Mouse (Mus musculus): ENCODE measurements around the gene Naa30. TPM values are rescaled to one million over a fixed set of nuclear protein-coding genes. Genes with fewer than 3 reads are reported as not detected.
A peak's percentile ranks its signal among the peaks of the same experiment; 100 is the strongest.
"Not testable (repeated sequence)": the region's sequence is repeated elsewhere in the genome, so short reads cannot be mapped to it uniquely, and the experiment has no call there.

The Naa30 gene
- polyA plus RNA-seq, 1 experiment, result not detected

GRCm38 (mm10) chr14:49158143-49158925, 13.7 kb upstream of the Naa30 start:
- H3K27ac ChIP-seq (ENCODE audit: insufficient read depth, low read depth, low read length), result no peak overlapping the region
- no peak overlapping the region for H3K4me3 ChIP-seq (ENCODE audit: insufficient read depth, low read depth, low read length)
- 65% methylated on average over 16 of the region's 16 CpGs for WGBS
- TF ChIP-seq CTCF (IDR thresholded peaks at IDR 0.05; ENCODE audit: insufficient read depth, low read depth, low read length) (no peak), POLR2A (IDR thresholded peaks at IDR 0.05; ENCODE audit: insufficient read depth, low read depth, low read length) (no peak)
- no peaks in the 10 kb centered on the region for H3K4me1 ChIP-seq (ENCODE audit: control insufficient read depth, insufficient read depth, low read length)

GRCm38 (mm10) chr14:49171286-49171685, 740 bp upstream of the Naa30 start:
- Histone ChIP-seq H3K4me3 (ENCODE audit: insufficient read depth, low read depth, low read length) (peak overlapping the region; percentile 66), H3K27ac (ENCODE audit: insufficient read depth, low read depth, low read length) (no peak overlapping the region), H3K4me1 (ENCODE audit: control insufficient read depth, insufficient read depth, low read length) (peaks cover 5% of the 10 kb centered on the region)
- TF ChIP-seq POLR2A (IDR thresholded peaks at IDR 0.05; ENCODE audit: insufficient read depth, low read depth, low read length) (no peak), CTCF (IDR thresholded peaks at IDR 0.05; ENCODE audit: insufficient read depth, low read depth, low read length) (no peak)
- WGBS, result 29% methylated on average over 8 of the region's 8 CpGs

GRCm38 (mm10) chr14:49172582-49172988, 559 bp downstream of the Naa30 start:
- under 1% methylated on average over 46 of the region's 46 CpGs for WGBS
- H3K4me1 ChIP-seq (ENCODE audit: control insufficient read depth, insufficient read depth, low read length), result peaks cover 5% of the 10 kb centered on the region
- peak overlapping the region; percentile 66 for H3K4me3 ChIP-seq (ENCODE audit: insufficient read depth, low read depth, low read length)
- peak overlapping the region; percentile 27; the same call in 1 of the 2 replicates for H3K27ac ChIP-seq (ENCODE audit: insufficient read depth, low read depth, low read length)
- TF ChIP-seq CTCF (IDR thresholded peaks at IDR 0.05; ENCODE audit: insufficient read depth, low read depth, low read length) (no peak), POLR2A (IDR thresholded peaks at IDR 0.05; ENCODE audit: insufficient read depth, low read depth, low read length) (no peak)

DNA sequence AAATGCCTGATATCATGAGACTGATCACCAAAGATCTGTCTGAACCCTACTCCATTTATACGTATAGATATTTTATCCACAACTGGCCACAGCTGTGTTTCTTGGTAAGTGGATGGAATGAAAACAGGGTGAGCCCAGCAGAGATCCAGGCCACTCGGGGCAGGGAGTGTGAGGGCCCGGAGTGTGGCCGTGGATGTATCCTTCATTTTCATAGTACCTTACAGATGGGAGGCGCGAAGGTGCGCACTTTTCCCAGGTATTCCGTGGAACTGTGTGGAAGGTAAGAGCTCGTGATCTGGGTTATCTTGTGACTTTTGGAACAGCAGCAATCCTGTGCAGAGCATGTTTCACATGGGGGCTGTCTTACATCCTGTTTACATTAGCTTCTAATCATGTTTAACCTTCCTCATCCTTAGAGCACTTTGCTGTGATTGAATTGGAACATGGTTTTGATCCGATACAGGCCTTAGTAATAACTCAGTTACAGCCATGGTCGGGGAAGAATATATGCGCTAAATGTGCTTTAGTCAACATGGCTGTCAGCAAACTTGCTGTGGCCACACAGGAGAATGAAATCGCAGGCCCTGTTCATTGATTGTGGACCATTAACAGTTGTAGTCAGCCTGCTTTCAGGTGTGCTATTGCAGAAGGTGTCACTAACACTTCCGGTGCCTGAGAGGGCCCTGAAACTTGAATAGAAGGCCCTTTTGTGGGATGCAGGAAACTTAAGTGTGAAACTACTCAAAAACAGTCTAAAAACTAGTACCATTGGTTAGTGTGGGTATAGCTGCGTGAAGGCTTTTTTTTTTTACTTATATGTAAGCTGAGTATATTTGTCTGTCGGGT, 1.5 kb downstream of the Naa30 start:
- WGBS, result 32% methylated on average over 16 of the region's 16 CpGs
- Histone ChIP-seq H3K4me3 (ENCODE audit: insufficient read depth, low read depth, low read length) (peak overlapping the region; percentile 66), H3K4me1 (ENCODE audit: control insufficient read depth, insufficient read depth, low read length) (peaks cover 5% of the 10 kb centered on the region), H3K27ac (ENCODE audit: insufficient read depth, low read depth, low read length) (no peak overlapping the region)
- no peak for TF ChIP-seq POLR2A (IDR thresholded peaks at IDR 0.05; ENCODE audit: insufficient read depth, low read depth, low read length)
- TF ChIP-seq CTCF (IDR thresholded peaks at IDR 0.05; ENCODE audit: insufficient read depth, low read depth, low read length), result no peak

DNA sequence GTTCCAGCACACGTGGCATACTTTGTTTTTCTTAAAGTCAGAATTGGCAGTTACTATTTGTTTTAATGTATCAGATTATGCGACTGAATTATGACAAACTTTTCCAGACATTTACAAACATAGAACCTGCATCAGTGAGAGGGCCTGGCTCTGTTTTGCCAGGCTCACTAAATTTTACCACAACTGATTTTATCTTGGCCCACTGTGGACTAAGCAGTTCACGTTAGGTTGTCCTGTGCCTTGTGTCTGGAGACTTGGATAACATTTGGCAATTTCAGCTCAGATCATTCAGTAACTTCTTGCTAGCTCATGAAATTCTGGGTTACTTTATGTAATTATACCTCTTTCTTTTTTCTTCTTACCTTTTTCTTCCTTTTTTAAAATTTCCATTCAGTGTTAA, 7.7 kb downstream of the Naa30 start:
- H3K4me1 ChIP-seq (ENCODE audit: control insufficient read depth, insufficient read depth, low read length), result no peaks in the 10 kb centered on the region
- no peak overlapping the region for H3K4me3 ChIP-seq (ENCODE audit: insufficient read depth, low read depth, low read length)
- WGBS, result 85% methylated on average over 3 of the region's 3 CpGs
- H3K27ac ChIP-seq (ENCODE audit: insufficient read depth, low read depth, low read length), result no peak overlapping the region
- TF ChIP-seq POLR2A (IDR thresholded peaks at IDR 0.05; ENCODE audit: insufficient read depth, low read depth, low read length) (no peak), CTCF (IDR thresholded peaks at IDR 0.05; ENCODE audit: insufficient read depth, low read depth, low read length) (no peak)

- no peak overlapping the region for H3K4me3 ChIP-seq (ENCODE audit: insufficient read depth, low read depth, low read length)
- H3K4me1 ChIP-seq (ENCODE audit: control insufficient read depth, insufficient read depth, low read length), result no peaks in the 10 kb centered on the region
- H3K27ac ChIP-seq (ENCODE audit: insufficient read depth, low read depth, low read length), result no peak overlapping the region
- TF ChIP-seq CTCF (IDR thresholded peaks at IDR 0.05; ENCODE audit: insufficient read depth, low read depth, low read length), result no peak
- TF ChIP-seq POLR2A (IDR thresholded peaks at IDR 0.05; ENCODE audit: insufficient read depth, low read depth, low read length), result no peak
- 96% methylated on average over 2 of the region's 2 CpGs for WGBS
These were observed 14.2 kb downstream of the Naa30 start for GRCm38 (mm10) chr14:49186270-49186669.

DNA sequence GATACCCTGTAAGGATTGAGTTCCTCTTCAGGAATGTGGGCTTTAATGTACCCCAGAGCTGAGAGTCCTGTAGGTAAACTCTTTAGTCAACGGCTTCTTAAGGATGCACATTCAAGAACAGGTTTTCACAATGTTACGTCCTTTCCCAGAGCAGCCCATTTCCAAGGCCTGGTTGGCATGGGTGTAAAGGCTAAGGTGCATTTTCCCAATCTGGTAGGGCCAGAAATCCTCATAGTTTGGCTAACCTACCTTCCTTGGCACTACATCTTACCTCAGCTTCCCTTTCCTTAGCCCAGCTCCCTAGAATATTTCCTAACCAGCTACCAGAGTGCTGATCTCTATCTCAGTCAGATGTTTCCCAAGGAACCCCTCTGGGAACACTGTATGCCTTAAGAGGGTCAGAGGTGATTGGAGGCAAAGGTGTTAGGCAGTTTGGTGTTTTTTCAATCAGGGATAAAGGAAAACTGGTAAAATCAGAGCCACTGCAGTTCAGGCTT, 25.1 kb downstream of the Naa30 start:
- Histone ChIP-seq H3K4me1 (ENCODE audit: control insufficient read depth, insufficient read depth, low read length) (no peaks in the 10 kb centered on the region), H3K27ac (ENCODE audit: insufficient read depth, low read depth, low read length) (no peak overlapping the region), H3K4me3 (ENCODE audit: insufficient read depth, low read depth, low read length) (no peak overlapping the region)
- no peak for TF ChIP-seq CTCF (IDR thresholded peaks at IDR 0.05; ENCODE audit: insufficient read depth, low read depth, low read length)
- TF ChIP-seq POLR2A (IDR thresholded peaks at IDR 0.05; ENCODE audit: insufficient read depth, low read depth, low read length), result no peak
- WGBS, result 95% methylated on average over 2 of the region's 2 CpGs

GRCm38 (mm10) chr14:49201073-49201778, 29.2 kb downstream of the Naa30 start:
- H3K4me1 ChIP-seq (ENCODE audit: control insufficient read depth, insufficient read depth, low read length), result no peaks in the 10 kb centered on the region
- WGBS, result 66% methylated on average over 9 of the region's 9 CpGs
- H3K4me3 ChIP-seq (ENCODE audit: insufficient read depth, low read depth, low read length), result no peak overlapping the region
- no peak for TF ChIP-seq POLR2A (IDR thresholded peaks at IDR 0.05; ENCODE audit: insufficient read depth, low read depth, low read length)
- TF ChIP-seq CTCF (IDR thresholded peaks at IDR 0.05; ENCODE audit: insufficient read depth, low read depth, low read length), result no peak
- no peak overlapping the region for H3K27ac ChIP-seq (ENCODE audit: insufficient read depth, low read depth, low read length)

DNA sequence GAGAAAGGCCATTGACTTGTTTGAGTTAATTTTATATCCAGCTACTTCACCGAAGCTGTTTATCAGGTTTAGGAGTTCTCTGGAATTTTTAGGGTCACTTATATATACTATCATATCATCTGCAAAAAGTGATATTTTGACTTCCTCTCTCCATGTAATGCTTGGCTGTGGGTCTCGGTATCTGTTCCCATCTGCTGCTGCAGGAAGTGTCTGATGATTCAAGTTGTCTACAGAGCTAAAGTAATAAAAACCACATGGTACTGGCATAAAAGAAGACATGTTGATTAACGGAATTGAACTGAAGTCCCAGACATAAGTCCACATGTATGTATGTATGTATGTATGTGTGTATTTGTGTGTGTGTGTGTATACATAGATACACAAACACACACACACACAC, 38.2 kb downstream of the Naa30 start:
- 98% methylated on average over 3 of the region's 3 CpGs for whole genome bisulfite sequencing
- not testable (repeated sequence) for H3K27ac ChIP-seq (ENCODE audit: insufficient read depth, low read depth, low read length); H3K4me3 ChIP-seq (ENCODE audit: insufficient read depth, low read depth, low read length); H3K4me1 ChIP-seq (ENCODE audit: control insufficient read depth, insufficient read depth, low read length)
